Mouse (Mus musculus) testis, postnatal 14 days (tissue): ENCODE results near the gene Rsrc1.

Source experiments
- DNase-seq: peaks from one replicate; pipeline ENCODE4 v3.0.0; 2021; ENCODE audit warnings: low spot score

The Rsrc1 gene

GRCm38 (mm10) chr3:67372194-67372593, 391.0 kb downstream of the Rsrc1 start:
- DNase-seq = no peak

GRCm38 (mm10) chr3:67372781-67373180, 391.6 kb downstream of the Rsrc1 start:
- no peak for DNase-seq

- peak; percentile 93 for DNase-seq
These were observed 392.7 kb downstream of the Rsrc1 start, which contains the start of gene Mlf1 for GRCm38 (mm10) chr3:67373872-67374271. Mlf1 (plus strand) TSS chr3:67374097.

- DNase-seq = no peak
These were observed 393.2 kb downstream of the Rsrc1 start for GRCm38 (mm10) chr3:67374360-67374778.

- DNase-seq = no peak
These were observed 393.9 kb downstream of the Rsrc1 start, which contains the start of gene Gm17402 for GRCm38 (mm10) chr3:67375063-67375462. Gm17402 (minus strand) TSS chr3:67375163.

- no peak for DNase-seq
These were observed 397.0 kb downstream of the Rsrc1 start for GRCm38 (mm10) chr3:67378215-67378614.
